8 mouse cellular contexts compared by ENCODE assay signal in the genomic region with DNA sequence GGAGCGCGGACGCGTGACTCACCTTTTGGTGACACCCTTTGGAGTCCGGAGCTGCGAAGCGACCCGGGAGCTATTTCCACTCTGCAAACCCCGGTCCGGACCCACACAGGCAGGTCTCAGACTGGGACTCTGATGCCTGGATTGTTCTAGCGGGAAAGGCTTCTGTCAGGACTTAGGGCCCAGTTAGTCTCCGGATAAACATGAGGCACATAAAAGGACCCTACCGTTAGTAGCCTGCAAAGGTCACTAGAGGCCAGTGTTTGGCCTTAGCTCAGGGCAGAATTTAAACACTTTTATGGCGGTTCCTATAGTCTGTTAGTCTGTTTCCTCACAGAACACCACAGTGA. TPM values are rescaled to one million over a fixed set of nuclear protein-coding genes. Genes with fewer than 3 reads are reported as not detected.
DNase-seq lines count a peak whose midpoint lies in the region; ATAC-seq and TF ChIP-seq lines count a peak whose summit lies in the region.

No protein-coding gene starts in this region.

- H3K9me3 ChIP-seq in hindbrain, postnatal 0 days (ENCODE audit: low read length), result no peaks in the 10 kb centered on the region
- H3K9me3 ChIP-seq in midbrain, embryonic 14.5 days (ENCODE audit: control insufficient read depth, low read length), result no peaks in the 10 kb centered on the region

- 9% methylated on average over 14 of the region's 14 CpGs for WGBS in spleen, adult 2 months
- under 1% methylated on average over 14 of the region's 14 CpGs for WGBS in hindbrain, postnatal 0 days
- under 1% methylated on average over 14 of the region's 14 CpGs for WGBS in midbrain, embryonic 14.5 days

- peak overlapping the region; percentile 81 for H3K4me2 ChIP-seq in hindbrain, postnatal 0 days (ENCODE audit: low read depth, low read length)
- peak overlapping the region; percentile 95 for H3K4me2 ChIP-seq in midbrain, embryonic 14.5 days (ENCODE audit: low read length)

- peak overlapping the region; percentile 41; the same call in 1 of the 2 replicates for H3K4me3 ChIP-seq in spleen, adult 2 months (ENCODE audit: extremely low read depth, insufficient read depth, insufficient read length)
- H3K4me3 ChIP-seq in hindbrain, postnatal 0 days (ENCODE audit: low read length), result peak overlapping the region; percentile 65
- peak overlapping the region; percentile 71 for H3K4me3 ChIP-seq in midbrain, embryonic 14.5 days (replicated peaks; ENCODE audit: low read depth, low read length)

- no peak for TF ChIP-seq POLR2A in spleen, adult 2 months (IDR thresholded peaks at IDR 0.05; ENCODE audit: low read depth, low read length)

- peaks cover 11% of the 10 kb centered on the region for H3K27me3 ChIP-seq in spleen, adult 2 months (ENCODE audit: control insufficient read depth, insufficient read depth, low read length)
- H3K27me3 ChIP-seq in hindbrain, postnatal 0 days (ENCODE audit: insufficient read depth, low read length), result peaks cover 13% of the 10 kb centered on the region
- peaks cover 24% of the 10 kb centered on the region for H3K27me3 ChIP-seq in midbrain, embryonic 14.5 days (ENCODE audit: control insufficient read depth, insufficient read depth, low read length)

- peak; percentile 36 for DNase-seq in cerebellum, adult 9-10 months
- DNase-seq in spleen, adult 2 months (ENCODE audit: low read depth in 1 of 2, low spot score in 2 of 2), result no peak
- DNase-seq in spleen, postnatal 4 days (ENCODE audit: low spot score in 2 of 2), result no peak
- DNase-seq in hindbrain, postnatal 0 days (ENCODE audit: low spot score), result peak; percentile 32
- DNase-seq in midbrain, embryonic 14.5 days, result peak; percentile 50
- no peak for DNase-seq in frontal cortex, postnatal 14 days (ENCODE audit: low spot score in 2 of 2)
- no peak for DNase-seq in layer of hippocampus, adult 11-12 months (ENCODE audit: low spot score)

- no peak for TF ChIP-seq CTCF in spleen, adult 2 months (IDR thresholded peaks at IDR 0.05; ENCODE audit: extremely low read depth, insufficient read depth, insufficient read length, insufficient replicate concordance)
- TF ChIP-seq CTCF in hindbrain, postnatal 0 days (IDR thresholded peaks at IDR 0.05; ENCODE audit: low read depth), result peak; percentile 45

- no peak overlapping the region for H3K27ac ChIP-seq in spleen, adult 2 months (ENCODE audit: insufficient read depth, low read length)
- H3K27ac ChIP-seq in hindbrain, postnatal 0 days, result no peak overlapping the region
- H3K27ac ChIP-seq in midbrain, embryonic 14.5 days (replicated peaks; ENCODE audit: low read depth, low read length), result no peak overlapping the region

- H3K36me3 ChIP-seq in spleen, adult 2 months (ENCODE audit: control insufficient read depth, insufficient read depth, low read length), result no peaks in the 10 kb centered on the region
- H3K36me3 ChIP-seq in hindbrain, postnatal 0 days (ENCODE audit: insufficient read depth, low read length), result no peaks in the 10 kb centered on the region
- no peaks in the 10 kb centered on the region for H3K36me3 ChIP-seq in midbrain, embryonic 14.5 days (ENCODE audit: control insufficient read depth, insufficient read depth, low read length)

- ATAC-seq in cerebellum, adult (ENCODE audit: insufficient number of reproducible peaks, low FRiP score, low TSS enrichment), result no peak
- ATAC-seq in hindbrain, postnatal 0 days, result peak; percentile 52
- peak; percentile 27; the same call in 1 of the 2 replicates for ATAC-seq in midbrain, embryonic 14.5 days (ENCODE audit: low FRiP score, low TSS enrichment)

- peak overlapping the region; percentile 65 for H3K9ac ChIP-seq in hindbrain, postnatal 0 days (replicated peaks; ENCODE audit: low read length)
- peak overlapping the region; percentile 64 for H3K9ac ChIP-seq in midbrain, embryonic 14.5 days (replicated peaks; ENCODE audit: low read length)

- peaks cover 4% of the 10 kb centered on the region; the same call in 1 of the 2 replicates for H3K4me1 ChIP-seq in spleen, adult 2 months (ENCODE audit: control insufficient read depth, insufficient read depth, insufficient read length)
- 0 out of 2 replicates have a peak, but pooled peaks cover 3% of the 10 kb centered on the region for H3K4me1 ChIP-seq in hindbrain, postnatal 0 days (ENCODE audit: insufficient read depth, low read length)
- peaks cover 5% of the 10 kb centered on the region for H3K4me1 ChIP-seq in midbrain, embryonic 14.5 days (ENCODE audit: control insufficient read depth, insufficient read depth, low read length)

RNA-seq across cellular contexts. Expression of a gene that starts 0.3 kb away (rescaled TPM):
- polyA plus RNA-seq in spleen, adult 2 months (2012; rRNA removed), result 1.3 and 2.2 TPM in 2 replicates
- total RNA-seq in hindbrain, postnatal 0 days (2014; rRNA removed), result 4.7 and 6.8 TPM in 2 replicates
- 3.6 and 3.7 TPM in 2 replicates for polyA plus RNA-seq in hindbrain, postnatal 0 days (2015; fragmentation: Nextera tagmentation; extraction: Ambion mirVana)
- 1.4 and 3.0 TPM in 2 replicates for polyA plus RNA-seq in midbrain, embryonic 14.5 days (2014; fragmentation: Nextera tagmentation; extraction: Ambion mirVana)

Comparison
In these comparisons a context has a peak if more than half of its experiments do, and no peak if none do; other contexts are left out.
1. DNase-seq: peak in cerebellum, adult 9-10 months (single experiment), hindbrain, postnatal 0 days (single experiment) and midbrain, embryonic 14.5 days (single experiment); none in spleen, adult 2 months (0 of 2), spleen, postnatal 4 days (0 of 2), frontal cortex, postnatal 14 days (0 of 2) and layer of hippocampus, adult 11-12 months (single experiment).
2. Peak in every context shown above with its lines, with median percentiles within 50 percentile points of each other: H3K4me3 ChIP-seq.